Mouse (Mus musculus) retina, postnatal 1 day (tissue): ENCODE measurements around the gene Tdpoz4.
"Not testable (repeated sequence)": the region's sequence is repeated elsewhere in the genome, so short reads cannot be mapped to it uniquely, and the experiment has no call there.

Experiments
- DNase-seq: peaks from one replicate; pipeline ENCODE4 v3.0.0-alpha.2; 2012

The Tdpoz4 gene

DNA sequence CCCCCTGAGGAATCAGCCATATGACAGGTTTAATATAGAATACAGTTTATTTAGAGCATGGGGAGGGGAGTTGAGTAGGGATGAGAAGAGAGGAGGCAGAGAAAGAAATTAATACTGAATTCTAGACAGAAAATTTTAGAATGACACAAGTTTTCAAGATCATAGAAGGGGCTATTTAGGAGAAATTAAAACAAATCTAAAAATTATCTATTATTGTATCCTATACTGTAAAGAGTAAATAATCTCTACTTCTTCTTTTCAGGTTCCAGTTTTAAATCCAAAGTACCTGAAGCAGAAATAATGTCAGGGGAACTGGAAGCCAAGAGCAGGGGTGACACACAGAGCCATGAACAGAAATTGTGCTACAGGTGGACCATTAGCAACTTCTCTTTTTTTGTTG is at the start of gene Tdpoz4:
Gene Tdpoz4 (plus strand): TSS at position 301 of the 400 bp plus-strand sequence.
- DNase-seq: not testable (repeated sequence)

DNA sequence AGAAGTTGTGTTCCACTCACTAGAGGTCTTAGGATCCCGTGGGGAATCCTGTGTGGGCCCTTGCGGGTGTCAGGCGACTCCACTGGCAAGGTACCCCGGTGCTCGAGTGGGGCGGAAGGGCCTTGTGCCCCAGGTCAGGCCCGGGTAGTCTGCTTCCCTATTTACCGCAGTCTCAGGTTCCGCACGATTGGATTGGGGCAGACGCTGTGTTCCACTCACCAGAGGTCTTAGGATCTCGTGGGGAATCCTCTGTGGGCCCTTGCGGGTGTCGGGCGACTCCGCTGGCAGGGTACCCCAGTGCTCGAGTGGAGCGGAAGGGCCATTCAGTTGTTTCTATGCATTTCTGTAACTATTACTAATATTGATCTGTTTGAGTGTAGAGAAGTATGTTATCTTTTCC is 42.2 kb upstream of the Tdpoz4 start:
- DNase-seq: not testable (repeated sequence)

DNA sequence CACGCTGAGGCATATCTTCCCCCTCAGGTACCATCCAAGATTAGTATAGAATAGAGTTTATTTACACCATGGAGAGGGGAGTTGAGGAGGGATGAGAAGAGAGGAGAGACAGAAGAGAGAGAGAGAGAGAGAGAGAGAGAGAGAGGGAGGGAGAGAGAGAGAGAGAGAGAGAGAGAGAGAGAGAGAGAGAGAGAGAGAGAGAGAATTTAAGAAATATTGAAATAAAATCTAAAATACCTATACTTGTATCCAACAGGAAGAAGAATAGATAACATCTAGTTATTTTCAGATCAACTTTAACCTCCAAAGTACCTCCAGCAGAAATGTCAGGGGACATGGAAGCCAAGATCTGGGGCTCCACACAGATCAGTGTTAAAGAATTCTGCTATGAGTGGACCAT is 23.5 kb upstream of the Tdpoz4 start, which contains the start of gene Gm5773:
Gene Gm5773 (plus strand): TSS at position 301 of the 400 bp plus-strand sequence.
- not testable (repeated sequence) for DNase-seq

DNA sequence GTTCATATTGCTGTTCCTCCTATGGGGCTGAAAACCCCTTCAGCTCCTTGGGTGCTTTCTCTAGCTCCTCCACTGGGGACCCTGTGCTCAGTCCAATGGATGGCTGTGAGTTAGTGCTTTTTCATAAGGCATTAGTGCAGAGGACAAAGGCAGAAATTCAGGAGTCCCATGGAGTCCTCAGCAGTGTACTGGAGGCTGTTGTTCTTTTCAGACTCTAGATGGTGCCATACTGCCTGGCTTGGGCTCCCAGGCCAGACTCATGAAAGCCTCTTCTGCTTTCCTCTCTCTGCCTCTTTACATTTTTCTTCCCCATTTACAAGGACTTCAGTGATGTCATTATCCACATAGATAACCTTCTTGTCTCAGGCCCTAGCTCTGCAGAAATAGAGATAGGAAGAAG is 17.1 kb downstream of the Tdpoz4 start:
- not testable (repeated sequence) for DNase-seq

DNA sequence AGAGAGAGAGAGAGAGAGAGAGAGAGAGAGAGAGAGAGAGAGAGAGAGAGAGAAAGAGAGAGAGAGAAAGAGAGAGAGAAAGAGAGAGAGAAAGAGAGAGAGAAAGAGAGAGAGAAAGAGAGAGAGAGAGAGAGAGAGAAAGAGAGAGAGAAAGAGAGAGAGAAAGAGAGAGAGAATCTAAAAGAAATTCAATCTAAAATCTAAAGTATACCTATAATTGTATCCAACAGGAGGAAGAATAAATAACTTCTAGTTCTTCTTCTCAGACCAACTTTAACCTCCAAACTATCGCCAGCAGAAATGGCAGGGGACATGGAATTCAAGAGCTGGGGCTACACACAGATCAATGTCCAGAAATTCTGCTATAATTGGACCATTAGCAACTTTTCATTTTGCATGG is 29.5 kb downstream of the Tdpoz4 start, which contains the start of gene Tdpoz3:
Gene Tdpoz3 (plus strand): TSS at position 301 of the 400 bp plus-strand sequence.
- not testable (repeated sequence) for DNase-seq
